Mouse (Mus musculus) kidney, adult 2 months (tissue): Measurements from ENCODE around the gene Clpp.

Experiments
- CTCF ChIP-seq: fragments of 200-500 bp; conservative IDR thresholded peaks from 2 replicates; pipeline ENCODE4 v1.5.1; 2011; ENCODE audit warnings: low read depth, mild to moderate bottlenecking, control low read depth, low read length, moderate library complexity, mixed read lengths; ENCODE audit not compliant: insufficient read depth, insufficient read length
- POLR2A ChIP-seq: fragments of 200-500 bp; IDR thresholded peaks from one replicate; pipeline ENCODE4 v1.6.1; 2011; ENCODE audit warnings: low read depth, low read length, control low read depth

DNA sequence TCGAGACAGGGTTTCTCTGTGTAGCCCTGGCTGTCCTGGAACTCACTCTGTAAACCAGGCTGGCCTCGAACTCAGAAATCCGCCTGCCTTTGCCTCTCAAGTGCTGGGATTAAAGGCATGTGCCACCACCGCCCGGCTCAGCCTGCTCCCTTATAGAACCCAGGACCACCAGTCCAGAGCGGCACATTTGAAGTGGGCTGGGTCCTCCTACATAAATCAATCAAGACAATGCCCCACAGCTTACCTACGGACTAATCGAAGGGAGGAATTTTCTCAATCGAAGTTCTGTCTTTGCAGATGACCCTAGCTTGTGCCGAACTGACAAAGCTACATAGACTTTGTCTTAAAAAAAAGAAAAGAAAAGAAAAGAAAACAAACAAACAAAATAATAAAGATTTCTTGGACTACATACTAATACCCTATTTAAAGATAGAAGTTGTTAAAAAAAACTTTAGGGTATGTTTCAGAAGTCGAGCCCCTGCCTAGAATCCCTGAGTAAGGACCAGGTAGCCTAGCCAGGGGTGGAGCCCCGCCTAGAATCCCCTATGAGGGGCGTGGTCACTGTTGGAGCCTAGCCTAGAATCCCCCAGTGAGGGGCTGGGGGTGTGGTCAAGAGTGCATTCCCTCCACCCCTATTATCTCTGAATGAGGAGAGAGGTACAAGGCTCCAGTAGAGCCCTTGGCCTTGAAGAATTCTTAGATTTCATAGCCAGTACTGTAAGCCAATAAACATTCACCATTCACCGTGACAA lies 16.0 kb upstream of the Clpp start:
- TF ChIP-seq CTCF (no peak), POLR2A (no peak)
